Mouse (Mus musculus): ENCODE results near the gene Inpp5a.

GRCm38 (mm10) chr7:139347051-139347450 is 41.9 kb upstream of the Inpp5a start:
- TF ChIP-seq POLR2A (IDR thresholded peaks at IDR 0.05; ENCODE audit: insufficient read length, low read depth) (no peak), TCF3 (IDR thresholded peaks at IDR 0.05; ENCODE audit: insufficient read length, low read depth) (no peak), E2F4 (IDR thresholded peaks at IDR 0.05; ENCODE audit: insufficient read depth) (no peak), CEBPB (IDR thresholded peaks at IDR 0.05; ENCODE audit: insufficient read depth, poor library complexity, severe bottlenecking) (no peak), MAX (IDR thresholded peaks at IDR 0.05; ENCODE audit: low read depth) (no peak), POLR2AphosphoS2 (IDR thresholded peaks at IDR 0.05; ENCODE audit: insufficient read length, low read depth) (no peak), USF1 (IDR thresholded peaks at IDR 0.05; ENCODE audit: low read depth) (no peak), MYOD1 (IDR thresholded peaks at IDR 0.05; ENCODE audit: control insufficient read depth in 1 of 3, insufficient read length in 2 of 3, low read depth in 2 of 3) (no peak), MYOG (IDR thresholded peaks at IDR 0.05; ENCODE audit: control insufficient read depth in 1 of 3, insufficient read depth in 1 of 3, insufficient read length in 2 of 3, low read depth in 2 of 3) (no peak)

Measured in myocyte (in vitro differentiated cells).